ENCODE assay signal across 14 mouse cellular contexts in the genomic region with DNA sequence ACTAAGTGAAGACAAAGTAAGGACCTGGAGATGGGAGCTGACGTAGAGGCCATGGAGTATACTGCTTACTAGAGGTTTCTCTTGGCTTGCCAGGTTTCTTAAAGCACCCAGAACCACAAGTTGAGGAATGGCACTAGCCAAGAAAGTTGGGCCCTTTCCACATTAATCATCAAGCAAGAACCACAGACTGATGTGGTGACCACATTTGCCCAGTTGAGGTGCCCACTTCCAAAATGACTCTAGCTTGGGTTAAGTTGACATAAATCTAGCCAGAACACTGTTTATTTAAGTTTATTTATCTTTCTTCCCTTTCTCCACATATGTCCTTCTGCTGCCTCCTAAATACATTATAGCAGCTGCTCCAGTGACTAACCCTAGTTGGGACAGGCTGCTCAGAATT.
"Had no signal": no experiment of that assay in that cellular context is flagged by ENCODE, and none has a peak within 500 bp of the region (broad histone marks: within the 10 kb centered on the region; RNA-seq: fewer than 3 reads in every experiment).

No protein-coding gene starts in this region.

- H3K4me1 ChIP-seq: midbrain, embryonic 10.5 days; midbrain, embryonic 12.5 days; stomach, embryonic 15.5 days had no signal

- DNase-seq: lung, adult 18-20 months; lung, embryonic 14.5 days; lung, postnatal 10 days; lung, postnatal 4 days; midbrain, embryonic 14.5 days; right cerebral cortex, postnatal 14 days; thymus, adult 2 months; thymus, postnatal 25 days; thymus, postnatal 4 days had no signal

- H3K27ac ChIP-seq: midbrain, embryonic 10.5 days; midbrain, embryonic 12.5 days; neural tube, embryonic 12.5 days; stomach, embryonic 15.5 days; stomach, postnatal 0 days had no signal

- H3K27me3 ChIP-seq: midbrain, embryonic 12.5 days; neural tube, embryonic 12.5 days; stomach, embryonic 15.5 days had no signal

- H3K4me3 ChIP-seq: midbrain, embryonic 10.5 days; midbrain, embryonic 12.5 days; neural tube, embryonic 12.5 days; stomach, embryonic 15.5 days had no signal
